Mouse (Mus musculus): ENCODE measurements around the gene Dse.
"Not testable (repeated sequence)": the region's sequence is repeated elsewhere in the genome, so short reads cannot be mapped to it uniquely, and the experiment has no call there.

DNA sequence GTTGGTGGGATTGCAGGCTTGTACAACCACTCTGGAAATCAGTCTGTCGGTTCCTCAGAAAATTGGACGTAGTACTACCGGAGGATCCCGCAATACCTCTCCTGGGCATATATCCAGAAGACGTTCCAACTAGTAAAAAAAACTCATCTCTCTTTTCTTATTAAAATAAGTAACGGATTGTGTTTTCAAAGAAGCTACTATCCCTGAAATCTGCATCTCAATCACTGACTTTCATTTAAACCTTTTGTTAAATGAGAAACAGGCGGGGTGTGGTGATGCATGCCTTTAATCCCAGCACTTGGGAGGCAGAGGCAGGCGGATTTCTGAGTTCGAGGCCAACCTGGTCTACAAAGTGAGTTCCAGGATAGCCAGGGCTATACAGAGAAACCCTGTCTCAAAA, 45.3 kb upstream of the Dse start:
- TF ChIP-seq POLR2A (IDR thresholded peaks at IDR 0.05; ENCODE audit: low read depth, low read length); CTCF (IDR thresholded peaks at IDR 0.05; ENCODE audit: borderline replicate concordance, insufficient read depth, low read length): not testable (repeated sequence)
